Mouse (Mus musculus) spleen, postnatal 36 days (tissue): Measurements from ENCODE around the gene Dusp18.

Source experiments
- DNase-seq, 2 experiments: peaks; one replicate each; pipeline ENCODE4 v3.0.0; 2022; ENCODE audit warnings: low spot score in 2 of 2, mixed read lengths in 1 of 2

The Dusp18 gene

GRCm38 (mm10) chr11:3894406-3895281 is at the start of gene Dusp18, which contains the start of gene 4921536K21Rik:
Gene Dusp18, plus strand, starts transcription at chr11:3895240.
Gene 4921536K21Rik, minus strand, starts transcription at chr11:3895098.
- peak; percentile 84 to 85 for DNase-seq

DNA sequence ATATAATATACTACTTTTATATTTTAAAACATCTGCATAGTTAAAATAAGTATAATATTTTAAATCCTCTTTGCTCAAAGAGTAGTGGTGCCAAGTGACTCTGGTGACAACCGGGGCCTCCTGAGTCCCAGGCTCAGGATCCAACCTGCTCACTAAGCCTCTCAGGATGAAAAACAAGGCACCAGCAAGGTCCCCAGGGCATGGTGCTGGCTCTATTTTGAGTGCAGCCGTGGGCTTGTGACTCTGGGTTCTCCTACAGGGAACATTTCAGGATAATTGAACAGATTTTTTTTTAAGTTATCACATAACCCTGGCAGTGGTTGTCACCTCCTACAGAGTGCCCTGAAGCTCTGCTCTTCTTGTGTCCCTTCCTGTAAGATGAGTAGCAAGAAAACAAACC is 48.7 kb upstream of the Dusp18 start:
- DNase-seq = no peak

GRCm38 (mm10) chr11:3849469-3850314 is 45.3 kb upstream of the Dusp18 start:
- no peak for DNase-seq

- no peak for DNase-seq
Measured at GRCm38 (mm10) chr11:3850315-3850614, 44.8 kb upstream of the Dusp18 start.

DNA sequence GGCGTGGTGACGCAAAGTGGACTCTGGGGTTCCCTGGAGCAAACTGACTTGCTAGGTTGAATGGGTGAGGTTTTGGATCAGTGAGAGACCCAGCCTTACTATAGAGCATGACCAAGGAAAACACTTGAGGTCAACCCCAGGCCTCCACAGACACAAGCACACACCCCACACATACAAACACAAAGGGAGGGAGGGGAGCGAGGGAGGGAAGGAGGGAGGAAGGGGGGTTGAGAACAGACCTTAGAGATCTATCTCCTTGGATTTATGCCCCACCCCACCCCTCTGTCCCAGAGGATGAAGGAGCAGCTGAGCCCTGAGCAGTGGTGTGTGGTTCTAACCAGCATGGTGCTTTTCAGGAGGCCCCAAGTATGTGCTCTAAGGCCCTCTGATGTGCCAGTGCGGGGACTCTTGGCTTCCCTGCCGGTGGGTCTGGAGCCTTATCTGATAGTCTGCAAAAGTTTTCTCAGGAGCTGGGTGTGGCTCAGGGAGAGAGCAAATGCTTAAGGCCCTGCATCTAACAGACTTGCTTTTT is 44.2 kb upstream of the Dusp18 start:
- DNase-seq = no peak

DNA sequence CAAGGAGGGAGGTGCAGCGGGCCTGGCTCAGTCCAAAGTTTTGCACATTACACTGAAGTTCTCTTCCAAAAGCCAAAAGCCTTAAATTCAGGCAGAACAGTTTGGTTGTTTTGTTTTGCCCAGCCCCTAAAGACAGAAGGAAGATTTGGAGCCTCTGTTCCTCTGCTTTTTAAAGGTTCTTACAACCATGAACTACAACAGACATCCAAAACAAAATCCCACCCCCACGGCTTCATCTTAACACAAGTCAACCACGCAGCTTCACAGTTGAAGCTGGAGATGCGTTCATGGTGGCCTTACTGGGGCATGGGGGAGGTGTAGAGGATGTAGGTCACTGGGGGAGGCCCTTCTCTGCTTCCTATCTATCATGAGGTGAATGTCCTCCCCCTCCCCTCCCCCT is 43.2 kb upstream of the Dusp18 start:
- DNase-seq = no peak

GRCm38 (mm10) chr11:3853031-3853430 is 42.0 kb upstream of the Dusp18 start:
- DNase-seq = no peak

DNA sequence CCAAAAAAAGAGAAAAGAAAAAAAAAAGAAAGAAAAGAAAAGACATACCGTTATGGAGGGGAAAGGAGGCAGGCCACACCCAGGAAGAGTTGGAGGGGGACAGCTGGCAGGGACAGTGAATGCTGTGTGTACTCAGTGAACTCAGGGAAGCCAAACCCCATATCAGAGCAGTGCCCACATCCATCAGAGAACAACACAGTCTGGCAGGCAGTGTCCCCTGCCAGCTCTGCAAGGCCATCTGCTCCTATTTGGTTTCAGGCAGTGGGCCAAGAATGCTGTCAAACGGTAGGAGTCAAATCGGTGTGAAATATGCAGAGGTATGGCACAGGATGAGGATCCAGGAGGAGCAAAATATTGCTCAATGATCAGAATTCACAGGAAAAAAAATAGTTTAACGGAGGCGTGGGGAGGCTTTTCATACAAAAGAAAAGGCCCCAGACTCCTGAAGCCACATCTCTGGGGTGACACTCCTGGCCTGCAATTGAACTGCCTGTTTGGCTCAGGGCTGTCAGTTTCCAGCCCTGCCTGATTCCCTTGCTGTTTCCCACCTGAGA is 41.5 kb upstream of the Dusp18 start:
- DNase-seq = no peak

DNA sequence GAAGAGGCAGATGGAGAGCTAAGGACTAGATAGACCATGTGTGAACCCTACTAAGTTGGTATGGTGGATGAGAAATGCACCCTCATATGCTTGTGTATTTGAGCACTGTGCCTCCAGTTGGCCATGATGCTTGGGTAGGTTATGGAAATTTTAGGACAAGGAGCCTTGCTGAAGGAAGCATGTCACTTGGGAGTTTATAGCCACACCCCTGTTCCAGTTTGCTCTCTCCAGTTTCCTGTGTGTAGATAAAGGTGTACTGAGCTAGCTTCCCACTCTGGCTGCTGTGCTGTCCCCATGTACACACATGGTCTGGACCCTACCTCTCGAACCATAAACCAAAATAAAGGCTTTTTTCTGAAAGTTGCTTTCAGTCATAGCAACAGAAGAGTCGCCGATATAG is 40.9 kb upstream of the Dusp18 start:
- DNase-seq = no peak

DNA sequence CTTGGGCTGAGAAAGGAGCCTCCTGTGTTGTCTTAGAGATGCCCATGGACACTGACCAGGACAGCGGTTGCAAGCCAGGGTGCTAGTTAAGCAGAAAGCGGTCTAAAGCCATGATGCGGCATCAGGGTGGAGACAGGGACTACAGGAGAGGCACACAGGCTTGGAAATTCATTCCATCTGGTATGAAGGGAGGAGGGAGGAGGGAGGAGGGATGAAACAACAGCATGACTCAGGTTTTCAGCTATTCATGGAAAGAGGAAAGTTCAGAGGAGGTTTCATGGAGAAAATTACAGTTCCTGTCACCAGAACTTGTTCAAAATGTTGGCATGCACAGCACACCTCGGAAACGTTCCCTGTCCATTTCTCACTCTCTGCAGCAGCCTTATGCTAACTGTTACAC is 39.2 kb upstream of the Dusp18 start:
- DNase-seq = no peak

DNA sequence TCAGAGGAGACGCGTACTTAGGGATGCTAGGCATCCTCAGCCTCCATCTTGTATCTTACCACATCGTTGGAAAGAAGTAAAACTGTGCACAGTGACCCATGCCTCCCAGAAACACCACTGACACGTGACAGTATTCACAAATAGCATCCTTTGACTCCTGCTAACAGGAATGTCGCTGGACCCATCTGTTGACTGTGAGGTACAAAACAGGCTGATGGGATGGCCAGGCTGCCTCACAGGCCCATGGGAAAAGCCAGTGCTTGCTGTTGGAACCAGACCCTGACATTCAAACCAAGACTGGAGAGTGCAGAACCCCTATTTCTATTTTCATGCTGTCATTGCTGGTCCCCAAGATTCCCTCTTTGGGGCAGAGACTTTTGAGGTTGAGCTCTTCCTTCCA is 37.1 kb upstream of the Dusp18 start:
- no peak for DNase-seq

GRCm38 (mm10) chr11:3859778-3860177 is 35.3 kb upstream of the Dusp18 start:
- DNase-seq = no peak

DNA sequence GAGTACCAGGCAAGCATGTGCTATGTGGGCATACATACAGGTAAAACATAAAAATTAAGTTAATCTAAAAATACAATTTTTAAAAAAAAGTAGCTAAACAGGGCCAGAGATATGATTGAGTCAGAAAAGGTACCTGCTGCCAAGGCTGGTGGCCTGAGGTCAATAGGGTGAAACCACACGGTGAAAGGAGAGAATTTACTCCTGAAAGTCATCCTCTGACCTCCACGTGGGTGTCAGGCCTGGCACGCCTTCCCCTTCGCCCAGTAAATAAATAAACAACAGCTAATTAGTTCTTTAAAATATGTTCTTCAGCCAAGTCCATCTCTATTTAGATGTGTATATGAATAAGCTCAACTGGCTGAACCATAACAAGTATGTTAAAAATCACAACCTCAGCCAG is 34.7 kb upstream of the Dusp18 start:
- DNase-seq = no peak

DNA sequence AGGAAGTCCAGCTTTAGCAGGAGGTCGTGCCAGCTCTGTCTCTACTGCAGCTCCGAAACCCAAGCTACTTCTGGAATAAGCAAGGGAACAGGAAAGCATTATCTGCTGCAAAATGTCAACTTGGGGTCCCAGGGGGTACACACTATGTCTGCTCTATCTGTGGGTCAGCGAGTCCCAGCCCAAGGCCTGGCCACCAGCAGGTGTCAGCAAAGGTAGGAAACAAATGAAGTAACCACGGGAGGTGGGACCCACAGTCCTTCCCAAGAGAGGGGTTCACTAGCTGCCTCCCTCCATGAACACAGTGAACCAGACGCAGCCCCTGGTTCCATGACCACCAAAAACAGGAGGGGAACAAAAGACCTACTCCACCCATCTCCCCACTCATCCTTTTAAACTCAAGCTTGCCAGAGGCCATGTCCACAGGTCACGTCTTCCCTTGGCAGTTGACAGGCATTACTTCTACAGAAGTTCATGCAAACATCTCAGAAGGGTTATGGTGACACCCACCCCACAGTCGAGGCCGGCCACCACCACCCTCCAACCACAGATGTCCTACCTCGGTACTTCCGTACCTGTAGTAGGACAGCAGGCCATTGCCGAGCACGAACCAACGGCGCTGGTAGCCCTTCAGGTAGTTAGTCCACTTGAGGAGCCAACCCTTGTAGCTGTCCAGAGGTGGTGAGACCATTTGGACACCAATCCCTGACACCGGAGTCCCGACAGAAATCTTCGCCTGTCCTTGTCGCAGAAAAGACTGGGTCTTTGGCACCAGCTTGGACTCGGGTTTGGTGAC is 32.2 kb upstream of the Dusp18 start:
- no peak for DNase-seq

DNA sequence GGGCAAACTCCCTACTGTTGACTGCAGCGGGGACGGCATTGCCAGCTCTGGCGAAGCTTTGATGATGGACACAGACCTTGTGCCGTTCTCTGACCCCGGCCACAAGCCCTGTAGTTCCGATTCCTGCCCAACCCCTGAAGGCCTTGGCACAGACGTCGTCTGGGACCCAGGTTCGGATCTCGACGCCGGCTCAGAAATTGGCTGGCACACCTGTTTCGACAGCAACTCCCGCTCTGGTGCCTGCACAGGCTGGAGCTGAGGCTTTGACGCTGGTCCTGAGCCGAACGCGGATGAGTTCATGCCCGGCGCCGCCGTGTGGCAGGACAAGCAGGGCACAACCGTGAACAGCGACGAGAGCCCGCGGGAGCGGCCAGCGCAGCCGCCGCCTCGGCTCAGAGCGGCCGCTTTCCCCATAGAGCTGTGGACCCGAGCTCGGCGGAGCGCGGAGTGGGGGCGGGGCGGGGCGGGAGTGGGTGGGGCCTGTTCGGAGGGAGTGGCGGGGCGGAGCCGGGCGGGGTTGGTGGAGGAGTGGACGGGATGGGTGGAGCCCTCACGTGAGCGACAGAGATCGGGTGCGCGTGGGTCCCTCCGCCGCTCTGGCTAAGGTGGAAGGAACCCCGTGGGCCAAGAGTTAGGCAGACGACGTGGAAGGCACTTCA is 31.5 kb upstream of the Dusp18 start, which contains the start of gene Osbp2:
Gene Osbp2, minus strand, starts transcription at position 450 of the 659 bp plus-strand sequence.
- peak; percentile 25 to 36 for DNase-seq

DNA sequence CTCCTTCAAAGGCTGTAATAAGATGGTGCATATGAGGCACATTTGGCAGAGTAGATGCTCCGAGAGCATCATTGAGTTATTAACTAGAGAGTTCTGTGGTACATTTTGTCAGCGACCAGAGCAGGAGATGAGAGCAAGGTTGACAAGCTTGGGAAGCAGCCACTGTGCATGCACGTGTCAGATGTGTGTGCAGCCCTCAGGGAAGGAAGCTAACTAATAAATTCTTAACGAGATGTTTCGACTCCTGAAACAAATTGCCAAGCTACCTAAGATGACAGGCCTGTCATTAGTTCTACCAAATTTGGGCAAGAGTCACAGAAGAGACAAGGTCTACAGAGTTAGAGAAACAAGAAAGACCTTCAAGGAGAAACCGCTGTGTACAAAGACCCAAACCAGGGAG is 30.7 kb upstream of the Dusp18 start:
- no peak for DNase-seq

- no peak for DNase-seq
Measured at GRCm38 (mm10) chr11:3876419-3876818, 18.6 kb upstream of the Dusp18 start.

DNA sequence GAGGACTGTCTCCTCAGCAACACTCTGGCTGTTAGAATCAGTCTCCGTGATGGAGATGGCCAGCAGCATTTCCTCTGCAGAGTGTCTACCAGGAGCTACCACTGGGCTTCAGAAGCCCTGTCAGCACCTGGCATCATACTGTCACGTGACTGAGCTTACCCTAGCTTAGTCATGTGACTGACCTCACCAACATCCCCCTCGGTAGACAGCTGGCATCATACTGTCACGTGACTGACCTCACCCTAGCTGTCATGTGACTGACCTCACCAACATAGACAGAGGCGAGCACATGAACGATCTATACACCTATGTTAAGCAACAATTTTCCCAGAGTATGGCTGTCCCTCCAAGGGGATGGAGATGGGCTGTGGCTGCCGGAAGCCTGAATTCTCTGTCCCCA is 16.4 kb upstream of the Dusp18 start:
- DNase-seq = no peak

GRCm38 (mm10) chr11:3879836-3880235 is 15.2 kb upstream of the Dusp18 start:
- DNase-seq = peak; percentile 25 to 45

DNA sequence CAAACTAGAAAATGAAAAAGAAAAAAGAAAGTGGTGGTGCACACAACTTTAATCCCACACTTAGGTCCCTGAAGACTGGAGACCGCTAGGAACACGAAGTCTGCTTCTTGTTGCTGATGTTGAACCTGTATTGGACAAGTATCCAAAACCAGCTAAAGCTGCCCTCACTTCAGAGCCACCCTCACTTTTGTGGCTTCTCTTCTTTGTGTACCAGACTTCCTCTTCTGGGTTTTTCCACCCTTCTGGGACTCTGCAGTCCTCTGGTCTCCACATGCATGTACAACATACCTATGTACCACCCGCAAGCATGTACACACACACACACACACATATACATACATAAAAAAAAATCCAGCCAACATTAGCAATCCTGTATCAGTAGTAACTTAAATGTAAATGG is 11.3 kb upstream of the Dusp18 start:
- DNase-seq = no peak

- DNase-seq = no peak
Measured at GRCm38 (mm10) chr11:3887331-3887730, 7.7 kb upstream of the Dusp18 start.
